Mouse (Mus musculus) gastrocnemius, adult 18-20 months (tissue): ENCODE results near the gene Impg2. TPM values are rescaled to one million over a fixed set of nuclear protein-coding genes. Genes with fewer than 3 reads are reported as not detected.

Source experiments
- DNase-seq: peaks from one replicate; pipeline ENCODE4 v3.0.0; 2021; ENCODE audit warnings: low spot score
- total RNA-seq, 2 experiments: library from RNA; stranded (reverse); gene quantifications; 2 replicates each; pipeline ENCODE4 v1.2.3; 2021

The Impg2 gene
- total RNA-seq, 2 experiments from 2014 or later: not detected

- no peak for DNase-seq
Measured at GRCm38 (mm10) chr16:56298836-56299235, 94.7 kb downstream of the Impg2 start.

- no peak for DNase-seq
Measured at GRCm38 (mm10) chr16:56302996-56303395, 98.9 kb downstream of the Impg2 start.

- DNase-seq: no peak
Measured at GRCm38 (mm10) chr16:56304167-56304566, 100.1 kb downstream of the Impg2 start.

GRCm38 (mm10) chr16:56307575-56307974 is 103.5 kb downstream of the Impg2 start:
- DNase-seq: no peak

- no peak for DNase-seq
Measured at GRCm38 (mm10) chr16:56311291-56311690, 107.2 kb downstream of the Impg2 start.

Other genes with a start within 250 kb of the Impg2 start
- 100 to 1,000 TPM; 638 to 646 TPM for gene Rpl24, start 238.0 kb upstream of the Impg2 start, total RNA-seq
- gene Zbtb11, start 230.4 kb upstream of the Impg2 start, total RNA-seq: 10 to 100 TPM; 10.1 to 12.9 TPM
- gene Pcnp, start 174.6 kb upstream of the Impg2 start, total RNA-seq: 10 to 100 TPM; 56.6 to 57.2 TPM
- gene Trmt10c, start 166.5 kb upstream of the Impg2 start, total RNA-seq: 1 to 10 TPM; 8.3 to 9.6 TPM
- gene Senp7, start 156.0 kb upstream of the Impg2 start, total RNA-seq: 10 to 100 TPM in 1 of 2 experiments, 1 to 10 TPM in 1; 7.2 to 10.0 TPM